Mouse (Mus musculus) lung, postnatal 25 days (tissue): Measurements from ENCODE around the gene Cd180.
A peak's percentile ranks its signal among the peaks of the same experiment; 100 is the strongest.
"Not testable (repeated sequence)": the region's sequence is repeated elsewhere in the genome, so short reads cannot be mapped to it uniquely, and the experiment has no call there.

Source experiments
- DNase-seq: peaks from one replicate; pipeline ENCODE4 v3.0.0; 2022; ENCODE audit warnings: low spot score

The Cd180 gene

GRCm38 (mm10) chr13:102678482-102678881 lies 14.9 kb upstream of the Cd180 start:
- DNase-seq: peak; percentile 80

- no peak for DNase-seq
Measured at GRCm38 (mm10) chr13:102684890-102685289, 8.5 kb upstream of the Cd180 start.

GRCm38 (mm10) chr13:102688121-102688520 lies 5.2 kb upstream of the Cd180 start:
- peak; percentile 39 for DNase-seq

GRCm38 (mm10) chr13:102689201-102690090 lies 3.9 kb upstream of the Cd180 start:
- no peak for DNase-seq

- no peak for DNase-seq
Measured at GRCm38 (mm10) chr13:102690184-102690583, 3.2 kb upstream of the Cd180 start.

GRCm38 (mm10) chr13:102691408-102692150 lies 1.8 kb upstream of the Cd180 start:
- no peak for DNase-seq

GRCm38 (mm10) chr13:102694154-102694553 lies 796 bp downstream of the Cd180 start:
- DNase-seq: no peak

GRCm38 (mm10) chr13:102695121-102695905 lies 2.0 kb downstream of the Cd180 start:
- no peak for DNase-seq

- DNase-seq: no peak
Measured at GRCm38 (mm10) chr13:102698335-102698734, 5.0 kb downstream of the Cd180 start.

GRCm38 (mm10) chr13:102698751-102699323 lies 5.5 kb downstream of the Cd180 start:
- peak; percentile 61 for DNase-seq

GRCm38 (mm10) chr13:102700176-102700575 lies 6.8 kb downstream of the Cd180 start:
- DNase-seq: no peak

- no peak for DNase-seq
Measured at GRCm38 (mm10) chr13:102700744-102701143, 7.4 kb downstream of the Cd180 start.

GRCm38 (mm10) chr13:102716973-102717372 lies 23.6 kb downstream of the Cd180 start:
- no peak for DNase-seq

- no peak for DNase-seq
Measured at GRCm38 (mm10) chr13:102725416-102725815, 32.1 kb downstream of the Cd180 start.

GRCm38 (mm10) chr13:102725906-102726305 lies 32.5 kb downstream of the Cd180 start:
- DNase-seq: no peak

- DNase-seq: no peak
Measured at GRCm38 (mm10) chr13:102726876-102727275, 33.5 kb downstream of the Cd180 start.

- DNase-seq: no peak
Measured at GRCm38 (mm10) chr13:102728035-102728434, 34.7 kb downstream of the Cd180 start.

- DNase-seq: not testable (repeated sequence)
Measured at GRCm38 (mm10) chr13:102728951-102729350, 35.6 kb downstream of the Cd180 start.

GRCm38 (mm10) chr13:102733063-102733462 lies 39.7 kb downstream of the Cd180 start:
- DNase-seq: no peak

- no peak for DNase-seq
Measured at GRCm38 (mm10) chr13:102737811-102738210, 44.5 kb downstream of the Cd180 start.

GRCm38 (mm10) chr13:102739720-102740535 lies 46.6 kb downstream of the Cd180 start:
- no peak for DNase-seq
